Mouse (Mus musculus): ENCODE data around the gene Trcg1. TPM values are rescaled to one million over a fixed set of nuclear protein-coding genes. Genes with fewer than 3 reads are reported as not detected.

Gene Trcg1
- total RNA-seq, 4 experiments from 2014 or later, result not detected

GRCm38 (mm10) chr9:57233142-57233541 is 3.2 kb upstream of the Trcg1 start:
- no peak for DNase-seq

- DNase-seq, result no peak
Measured at GRCm38 (mm10) chr9:57233767-57234166, 2.6 kb upstream of the Trcg1 start.

- no peak for DNase-seq
Measured at GRCm38 (mm10) chr9:57237705-57238104, 1.3 kb downstream of the Trcg1 start.

- no peak for DNase-seq
Measured at GRCm38 (mm10) chr9:57238220-57238619, 1.9 kb downstream of the Trcg1 start.

GRCm38 (mm10) chr9:57241111-57241510 is 4.8 kb downstream of the Trcg1 start:
- no peak for DNase-seq

- no peak for DNase-seq
Measured at GRCm38 (mm10) chr9:57242916-57243315, 6.6 kb downstream of the Trcg1 start.

GRCm38 (mm10) chr9:57244106-57244685 is 7.8 kb downstream of the Trcg1 start:
- DNase-seq, result no peak

- DNase-seq, result no peak
Measured at GRCm38 (mm10) chr9:57246482-57246881, 10.1 kb downstream of the Trcg1 start.

GRCm38 (mm10) chr9:57247201-57247671 is 10.9 kb downstream of the Trcg1 start:
- DNase-seq, result no peak

- peak; percentile 1 for DNase-seq
Measured at GRCm38 (mm10) chr9:57248030-57248942, 11.9 kb downstream of the Trcg1 start.

GRCm38 (mm10) chr9:57250026-57250425 is 13.7 kb downstream of the Trcg1 start:
- no peak for DNase-seq

GRCm38 (mm10) chr9:57251139-57251538 is 14.8 kb downstream of the Trcg1 start:
- DNase-seq, result no peak

GRCm38 (mm10) chr9:57254061-57254460 is 17.7 kb downstream of the Trcg1 start:
- no peak for DNase-seq

GRCm38 (mm10) chr9:57254823-57255495 is 18.6 kb downstream of the Trcg1 start:
- no peak for DNase-seq

- no peak for DNase-seq
Measured at GRCm38 (mm10) chr9:57256309-57256708, 20.0 kb downstream of the Trcg1 start.

- DNase-seq, result no peak
Measured at GRCm38 (mm10) chr9:57256861-57257260, 20.5 kb downstream of the Trcg1 start.

- no peak for DNase-seq
Measured at GRCm38 (mm10) chr9:57257627-57258026, 21.3 kb downstream of the Trcg1 start.

GRCm38 (mm10) chr9:57259736-57260135 is 23.4 kb downstream of the Trcg1 start:
- DNase-seq, result peak; percentile 90

GRCm38 (mm10) chr9:57260940-57261339 is 24.6 kb downstream of the Trcg1 start:
- no peak for DNase-seq

GRCm38 (mm10) chr9:57261516-57261912 is 25.2 kb downstream of the Trcg1 start:
- DNase-seq, result peak; percentile 52

- peak; percentile 71 for DNase-seq
Measured at GRCm38 (mm10) chr9:57261913-57262794, 25.8 kb downstream of the Trcg1 start, which contains the start of gene 1700017B05Rik. Gene 1700017B05Rik (minus strand): TSS chr9:57262612.
